Mouse (Mus musculus) intestine, embryonic 16.5 days (tissue): ENCODE results near the gene Adap1. TPM values are rescaled to one million over a fixed set of nuclear protein-coding genes. Genes with fewer than 3 reads are reported as not detected.
A peak's percentile ranks its signal among the peaks of the same experiment; 100 is the strongest.

Experiments
- ATAC-seq: fragments of 200-750 bp; cut with Nextera tagmentation; 2 replicates; pipeline ENCODE4 v1.8.0; 2017; ENCODE audit warnings: moderate TSS enrichment, moderate library complexity
- H3K27ac ChIP-seq: fragments of 300-500 bp; sonication (generic); 2 replicates; pipeline ENCODE4 v1.5.1; 2014; ENCODE audit warnings: mild to moderate bottlenecking, low read length
- H3K27me3 ChIP-seq: fragments of 300-500 bp; sonication (generic); replicated peaks from 2 replicates; pipeline ENCODE4 v1.6.1; 2014; ENCODE audit warnings: low read length, control low read depth, mixed read lengths; ENCODE audit not compliant: control insufficient read depth, insufficient read depth
- H3K36me3 ChIP-seq: fragments of 300-500 bp; sonication (generic); 2 replicates; pipeline ENCODE4 v1.6.1; 2014; ENCODE audit warnings: low read length, control low read depth; ENCODE audit not compliant: control insufficient read depth, insufficient read depth
- H3K4me1 ChIP-seq: fragments of 300-500 bp; sonication (generic); 2 replicates; pipeline ENCODE4 v1.6.1; 2014; ENCODE audit warnings: low read length, control low read depth, mixed read lengths; ENCODE audit not compliant: control insufficient read depth, insufficient read depth
- H3K4me2 ChIP-seq: fragments of 300-500 bp; sonication (generic); 2 replicates; pipeline ENCODE4 v1.6.1; 2014; ENCODE audit warnings: low read depth, low read length, control low read depth
- H3K4me3 ChIP-seq: fragments of 300-500 bp; sonication (generic); 2 replicates; pipeline ENCODE4 v1.5.1; 2014; ENCODE audit warnings: mild to moderate bottlenecking, low read length
- H3K9ac ChIP-seq: fragments of 300-500 bp; sonication (generic); 2 replicates; pipeline ENCODE4 v1.6.1; 2014; ENCODE audit warnings: low read depth, low read length
- H3K9me3 ChIP-seq: fragments of 300-500 bp; sonication (generic); 2 replicates; pipeline ENCODE4 v1.6.1; 2016; ENCODE audit warnings: low read length, control low read depth; ENCODE audit not compliant: control insufficient read depth
- WGBS: fragments of 180-500 bp; shearing (Covaris S2); extraction: QIAGEN DNeasy Blood & Tissue Kit; methylation state at CpG from one replicate; pipeline ENCODE4 v1.1.7; 2014; 5-methylcytosine and 5-hydroxymethylcytosine counted together
- polyA plus RNA-seq: library from polyadenylated mRNA; unstranded; fragments of >200 nt; fragmentation: Nextera tagmentation; extraction: Ambion mirVana; gene quantifications from 2 replicates; pipeline ENCODE4 v1.2.1, GENCODE M21; 2015

The Adap1 gene
- polyA plus RNA-seq, 1 experiment from 2014 or later, result 5.3 TPM

DNA sequence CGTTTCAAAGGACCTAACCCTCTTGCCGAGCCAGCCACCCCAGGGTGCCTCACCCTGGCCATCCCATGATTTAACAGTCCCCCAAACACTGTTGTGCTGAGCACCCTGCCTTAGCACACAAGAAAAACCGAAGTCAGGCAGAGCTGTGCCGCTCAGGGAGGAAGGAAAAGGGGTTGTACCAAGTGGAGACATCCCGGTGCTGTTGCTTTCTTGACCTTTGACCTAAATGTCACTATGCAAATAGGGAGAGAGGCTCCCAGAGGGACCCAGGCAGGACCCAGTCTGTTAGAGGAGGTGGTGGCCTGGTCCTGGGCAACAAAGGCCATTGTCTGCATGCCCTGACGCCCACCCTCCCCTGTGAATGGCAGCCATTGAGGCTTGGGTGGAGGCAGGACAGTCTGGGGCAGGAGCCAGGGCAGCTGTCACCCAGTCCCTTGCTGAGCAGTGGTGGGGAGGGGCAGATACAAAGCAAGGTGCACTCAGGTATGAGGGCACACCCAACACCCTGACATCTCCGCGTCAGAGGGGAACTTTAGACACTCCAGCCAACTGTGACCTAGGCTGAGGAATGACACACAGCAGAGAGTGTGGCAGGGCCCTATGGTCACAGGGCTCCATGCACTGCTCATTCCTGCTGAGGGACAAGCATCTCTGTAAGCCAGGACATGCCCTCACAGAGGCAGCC, 39.9 kb downstream of the Adap1 start:
- H3K4me1 ChIP-seq, result peaks cover 39% of the 10 kb centered on the region
- 34% methylated on average over 8 of the region's 8 CpGs for WGBS
- H3K27me3 ChIP-seq, result no peaks in the 10 kb centered on the region
- H3K4me2 ChIP-seq, result peak overlapping the region; percentile 2; the same call in 1 of the 2 replicates
- peak; percentile 74 for ATAC-seq
- H3K9ac ChIP-seq, result peak overlapping the region; percentile 35; the same call in 1 of the 2 replicates
- peaks cover 4% of the 10 kb centered on the region; the same call in 1 of the 2 replicates for H3K36me3 ChIP-seq
- H3K4me3 ChIP-seq, result no peak overlapping the region
- H3K27ac ChIP-seq, result peak overlapping the region; percentile 75
- no peaks in the 10 kb centered on the region for H3K9me3 ChIP-seq

DNA sequence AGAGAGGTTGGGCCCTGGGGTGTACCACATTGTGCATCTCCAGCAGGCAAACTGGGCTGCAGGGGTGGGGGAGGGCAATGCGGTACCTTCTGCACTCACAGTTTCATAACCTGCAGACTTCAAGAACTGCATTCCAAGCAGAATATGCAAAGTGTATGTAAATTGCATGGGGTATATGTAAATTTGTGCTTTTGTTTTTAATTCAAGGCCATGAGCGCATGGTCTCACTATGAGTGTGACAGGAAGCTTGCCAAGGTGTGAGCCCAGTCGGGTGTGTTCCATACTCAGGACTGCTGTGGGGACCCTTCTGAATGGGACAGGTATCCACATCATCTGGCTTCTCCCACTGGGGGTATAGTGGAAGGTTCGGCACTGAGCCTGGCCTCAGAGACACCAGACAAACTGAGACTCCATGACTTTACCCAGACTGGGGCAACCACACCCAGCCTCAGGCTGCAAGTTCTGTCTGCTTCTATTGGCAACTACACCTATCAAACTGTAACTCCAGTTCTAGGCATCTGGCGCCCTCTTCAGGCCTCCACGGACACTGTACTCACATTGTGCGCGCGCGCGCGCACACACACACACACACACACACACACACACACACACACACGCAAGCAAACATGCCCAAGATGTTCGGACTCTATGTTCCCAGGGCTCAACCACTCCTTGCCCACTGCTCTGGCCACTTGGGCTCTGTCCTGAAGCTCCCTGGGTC, 41.8 kb downstream of the Adap1 start:
- Histone ChIP-seq H3K9ac (no peak overlapping the region), H3K36me3 (peaks cover 4% of the 10 kb centered on the region; the same call in 1 of the 2 replicates), H3K27ac (no peak overlapping the region), H3K27me3 (no peaks in the 10 kb centered on the region), H3K4me1 (peaks cover 39% of the 10 kb centered on the region), H3K4me2 (no peak overlapping the region), H3K9me3 (no peaks in the 10 kb centered on the region), H3K4me3 (no peak overlapping the region)
- WGBS, result 96% methylated on average over 14 of the region's 14 CpGs
- ATAC-seq, result no peak

DNA sequence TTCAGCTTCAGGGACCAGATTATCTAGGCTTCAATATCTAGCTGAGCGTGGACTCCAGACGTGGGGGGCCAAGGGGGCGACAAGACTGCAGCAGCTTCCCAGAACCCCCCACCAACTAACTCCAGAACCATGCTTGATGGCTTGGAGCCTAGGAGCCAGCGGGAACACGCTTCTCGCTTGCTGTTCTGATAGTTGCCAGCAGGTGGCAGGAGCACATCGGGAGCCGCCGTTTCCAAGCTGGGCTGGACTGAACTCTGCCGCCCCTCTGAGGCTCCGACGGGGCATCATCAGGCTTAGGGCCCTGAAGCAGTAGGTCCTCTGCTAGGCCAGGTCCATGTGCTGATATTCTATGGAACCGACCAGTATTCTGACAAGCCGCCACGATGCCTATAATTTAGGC, 43.2 kb downstream of the Adap1 start:
- Histone ChIP-seq H3K4me2 (no peak overlapping the region), H3K27ac (0 out of 2 replicates have a peak overlapping the region, but pooled peaks have one; percentile 28), H3K9me3 (no peaks in the 10 kb centered on the region), H3K27me3 (no peaks in the 10 kb centered on the region), H3K36me3 (peaks cover 4% of the 10 kb centered on the region; the same call in 1 of the 2 replicates), H3K4me1 (peaks cover 34% of the 10 kb centered on the region), H3K4me3 (no peak overlapping the region), H3K9ac (peak overlapping the region; percentile 33)
- ATAC-seq, result 0 out of 2 replicates have a peak, but pooled peaks have one; percentile 22
- 5% methylated on average over 15 of the region's 15 CpGs for WGBS

DNA sequence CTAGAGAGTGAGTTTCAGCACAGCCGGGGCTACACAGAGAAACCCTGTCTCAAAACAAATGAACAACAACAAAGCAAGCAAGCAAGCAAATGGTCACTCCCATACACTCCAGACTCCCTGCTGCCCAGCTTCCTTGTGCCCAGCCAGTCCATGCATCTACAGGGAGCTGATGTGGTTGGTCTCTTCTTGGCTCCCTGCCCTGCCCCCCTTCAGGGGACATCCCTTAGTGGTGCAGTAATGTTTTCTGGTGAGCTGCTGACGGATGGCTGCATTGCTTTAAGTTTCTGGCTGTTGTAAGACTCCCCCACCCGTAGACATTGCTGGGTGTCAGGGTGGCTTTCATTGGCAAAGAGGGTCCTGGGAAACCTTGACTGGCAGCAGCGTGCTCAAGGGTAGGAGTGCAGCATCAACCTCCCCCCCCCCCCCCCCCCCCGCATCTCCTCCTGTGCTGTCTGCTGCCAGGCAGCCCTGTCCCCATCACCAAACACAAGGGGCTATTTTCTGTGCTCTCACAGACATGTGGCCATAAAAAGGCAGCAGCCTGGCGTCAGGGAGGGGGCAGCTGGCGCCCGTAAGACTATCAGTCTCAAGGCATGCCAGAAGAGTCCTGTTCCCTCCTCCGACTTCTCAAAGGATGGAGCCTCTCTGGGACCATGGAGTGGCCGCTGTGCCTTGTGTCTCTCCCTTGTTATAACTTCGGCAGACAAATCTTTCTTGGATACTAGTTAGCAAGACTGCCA, 43.9 kb downstream of the Adap1 start:
- peaks cover 4% of the 10 kb centered on the region; the same call in 1 of the 2 replicates for H3K36me3 ChIP-seq
- WGBS, result 51% methylated on average over 10 of the region's 11 CpGs
- H3K4me3 ChIP-seq, result no peak overlapping the region
- H3K9me3 ChIP-seq, result no peaks in the 10 kb centered on the region
- ATAC-seq, result 0 out of 2 replicates have a peak, but pooled peaks have one; percentile 4
- H3K9ac ChIP-seq, result peak overlapping the region; percentile 33; the same call in 1 of the 2 replicates
- H3K27me3 ChIP-seq, result no peaks in the 10 kb centered on the region
- H3K4me2 ChIP-seq, result no peak overlapping the region
- 0 out of 2 replicates have a peak overlapping the region, but pooled peaks have one; percentile 28 for H3K27ac ChIP-seq
- H3K4me1 ChIP-seq, result peaks cover 27% of the 10 kb centered on the region

DNA sequence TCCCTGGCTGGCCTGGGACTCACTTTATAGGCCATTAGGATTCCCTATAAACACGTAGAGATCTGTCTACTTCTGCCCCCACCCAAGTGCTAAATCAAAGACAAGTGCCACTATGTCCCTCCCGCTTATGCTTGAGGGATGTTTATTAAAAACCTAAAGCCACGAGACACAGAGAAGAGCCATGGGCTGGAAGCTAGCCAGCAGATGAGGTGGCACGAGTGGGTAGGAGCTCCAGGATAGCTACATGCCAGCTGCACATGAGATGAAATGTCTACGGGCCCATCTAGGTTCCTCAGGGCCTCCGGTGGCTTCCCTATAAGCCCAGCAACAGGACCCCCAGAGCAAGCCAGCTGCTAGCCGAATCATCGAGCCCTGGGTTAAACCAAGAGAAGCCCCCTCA, 48.1 kb downstream of the Adap1 start:
- Histone ChIP-seq H3K4me2 (no peak overlapping the region), H3K9me3 (no peaks in the 10 kb centered on the region), H3K9ac (no peak overlapping the region), H3K4me3 (no peak overlapping the region), H3K4me1 (peaks cover 6% of the 10 kb centered on the region), H3K27me3 (no peaks in the 10 kb centered on the region), H3K27ac (no peak overlapping the region), H3K36me3 (no peaks in the 10 kb centered on the region)
- no peak for ATAC-seq
- 70% methylated on average over 8 of the region's 8 CpGs for WGBS

DNA sequence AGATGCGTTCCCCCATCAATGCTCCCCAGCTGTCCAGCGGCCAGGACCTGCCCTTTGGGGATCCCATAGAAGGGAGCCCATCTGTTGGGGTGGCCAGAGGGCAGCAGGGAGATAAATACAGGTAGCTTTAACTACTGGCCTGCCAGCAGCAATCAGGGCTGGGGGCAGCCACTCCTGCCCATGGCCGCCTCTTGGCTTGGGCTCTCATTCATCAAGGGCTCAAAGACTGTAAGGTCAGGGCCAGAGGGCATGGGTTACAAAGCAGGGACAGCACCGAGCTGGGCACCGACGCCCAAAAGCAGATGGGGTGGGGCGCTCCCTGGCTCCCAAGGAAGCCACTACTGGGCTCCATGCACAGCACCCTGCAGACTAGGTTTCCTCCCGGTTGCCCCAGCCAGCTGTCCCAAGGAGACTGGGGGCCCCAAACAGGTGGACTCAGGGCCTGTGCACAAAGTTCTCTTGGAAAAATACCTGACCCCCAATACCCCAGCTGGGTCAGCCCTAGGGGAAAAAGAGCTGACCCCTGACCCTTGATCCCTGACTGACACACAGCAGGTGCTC, 53.3 kb downstream of the Adap1 start:
- no peak for ATAC-seq
- WGBS, result 51% methylated on average over 8 of the region's 8 CpGs
- no peak overlapping the region for H3K27ac ChIP-seq
- H3K4me1 ChIP-seq, result peaks cover 10% of the 10 kb centered on the region
- H3K4me3 ChIP-seq, result no peak overlapping the region
- H3K36me3 ChIP-seq, result peaks cover 12% of the 10 kb centered on the region
- H3K27me3 ChIP-seq, result no peaks in the 10 kb centered on the region
- H3K9ac ChIP-seq, result no peak overlapping the region
- no peaks in the 10 kb centered on the region for H3K9me3 ChIP-seq
- no peak overlapping the region for H3K4me2 ChIP-seq

DNA sequence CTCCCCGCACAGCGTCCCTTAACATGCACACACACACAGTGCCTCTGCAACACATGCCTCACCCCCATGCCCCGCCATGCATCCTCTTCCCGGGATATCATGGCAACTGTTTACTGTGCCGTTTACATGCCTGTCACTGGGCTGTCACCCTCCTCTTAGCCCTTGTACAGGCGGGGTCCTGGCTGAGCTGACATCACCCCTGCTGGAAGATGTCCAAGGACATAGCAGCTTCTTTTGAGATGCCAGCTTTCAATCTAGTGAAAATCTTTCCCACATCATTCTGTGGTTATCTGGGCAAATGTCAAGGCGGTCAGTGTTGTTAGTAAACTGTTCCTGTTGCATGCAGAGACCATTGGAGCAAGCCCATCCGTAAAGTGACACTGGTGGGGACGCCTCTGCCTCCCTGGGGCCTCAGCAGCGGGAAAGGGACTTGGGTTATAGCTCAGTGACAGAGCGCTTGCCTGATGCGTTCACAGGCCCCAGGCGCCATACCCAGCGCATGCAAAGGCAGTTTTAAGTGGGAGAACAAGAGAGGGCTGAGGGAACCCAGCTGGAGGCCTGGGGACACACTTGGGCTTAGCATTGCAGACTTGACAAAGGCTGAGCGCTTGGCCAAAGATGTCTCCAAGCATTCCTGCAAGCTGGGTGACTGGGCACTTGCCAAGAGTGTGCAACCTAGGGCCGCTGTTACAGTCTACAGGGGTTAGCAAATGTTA, 54.5 kb downstream of the Adap1 start:
- ATAC-seq, result peak; percentile 52; the same call in 1 of the 2 replicates
- Histone ChIP-seq H3K4me2 (no peak overlapping the region), H3K27ac (0 out of 2 replicates have a peak overlapping the region, but pooled peaks have one; percentile 1), H3K9ac (no peak overlapping the region), H3K9me3 (no peaks in the 10 kb centered on the region), H3K4me1 (peaks cover 10% of the 10 kb centered on the region), H3K4me3 (no peak overlapping the region), H3K36me3 (peaks cover 18% of the 10 kb centered on the region), H3K27me3 (no peaks in the 10 kb centered on the region)
- 62% methylated on average over 16 of the region's 16 CpGs for WGBS

DNA sequence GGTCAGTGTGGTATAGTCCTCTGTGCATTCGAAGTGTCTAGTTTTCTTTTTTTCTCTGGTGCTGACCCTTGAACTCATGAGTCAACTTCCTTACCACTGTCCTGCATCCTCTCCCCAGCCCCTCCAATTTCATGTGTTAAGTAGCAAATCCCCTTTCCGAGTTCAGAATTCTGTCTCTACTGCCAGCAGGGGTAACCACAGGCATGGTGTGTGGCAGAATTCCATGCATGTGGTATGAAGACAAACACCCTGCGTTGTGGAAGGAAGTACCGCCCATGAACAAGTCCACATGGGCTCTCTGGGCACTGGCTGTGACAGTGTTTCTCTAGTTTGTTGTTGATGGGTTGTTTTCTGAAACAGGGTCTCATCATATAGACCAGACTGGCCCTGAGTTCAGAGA, 57.8 kb downstream of the Adap1 start:
- no peak overlapping the region for H3K27ac ChIP-seq

More for the DNA sequence above, 57.8 kb downstream of the Adap1 start:
- ATAC-seq, result no peak
- Histone ChIP-seq H3K27me3 (no peaks in the 10 kb centered on the region), H3K4me2 (no peak overlapping the region), H3K9ac (no peak overlapping the region), H3K4me3 (no peak overlapping the region), H3K36me3 (peaks cover 32% of the 10 kb centered on the region), H3K9me3 (no peaks in the 10 kb centered on the region), H3K4me1 (peaks cover 10% of the 10 kb centered on the region)
- 85% methylated on average over 4 of the region's 4 CpGs for WGBS
